ENCODE assay signal across 10 mouse cellular contexts in the genomic region with DNA sequence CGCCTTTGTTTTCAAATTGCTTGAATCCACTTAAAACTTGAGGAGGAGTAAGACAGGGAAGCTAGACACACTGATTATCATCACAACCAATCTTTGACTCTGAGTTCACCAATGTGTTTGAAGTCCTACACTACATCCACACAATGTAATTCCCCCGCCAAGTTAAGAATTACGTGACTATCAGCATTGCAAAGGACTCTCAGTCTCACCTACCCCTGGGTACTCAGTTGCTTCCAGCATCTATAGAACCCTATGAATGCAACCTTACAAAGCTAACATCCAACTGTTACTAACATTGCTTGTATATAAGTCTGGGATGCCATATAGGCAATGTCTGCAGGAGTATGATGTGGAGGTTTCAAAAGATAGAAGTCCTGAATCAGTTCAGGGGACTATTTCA.
DNase-seq lines count a peak whose midpoint lies in the region; ATAC-seq lines count a peak whose summit lies in the region.
"Had no signal": no experiment of that assay in that cellular context is flagged by ENCODE, and none has a peak within 500 bp of the region (broad histone marks: within the 10 kb centered on the region; RNA-seq: fewer than 3 reads in every experiment).

No protein-coding gene starts in this region.

- no peak for DNase-seq in forebrain, embryonic 14.5 days (ENCODE audit: low spot score)
- no peak for DNase-seq in midbrain, embryonic 11.5 days (ENCODE audit: low spot score, missing footprints)
- no peak for DNase-seq in spleen, adult 18-20 months

- no peaks in the 10 kb centered on the region for H3K9me3 ChIP-seq in forebrain, embryonic 15.5 days
- H3K9me3 ChIP-seq in forebrain, embryonic 14.5 days (replicated peaks; ENCODE audit: control insufficient read depth, low read length): no peaks in the 10 kb centered on the region
- H3K9me3 ChIP-seq in midbrain, embryonic 12.5 days: no peaks in the 10 kb centered on the region
- no peaks in the 10 kb centered on the region for H3K9me3 ChIP-seq in midbrain, embryonic 11.5 days (ENCODE audit: control insufficient read depth, low read length)
- H3K9me3 ChIP-seq: embryonic facial prominence, embryonic 13.5 days; embryonic facial prominence, embryonic 15.5 days; forebrain, embryonic 12.5 days had no signal

- no peak overlapping the region for H3K4me3 ChIP-seq in forebrain, embryonic 15.5 days
- no peak overlapping the region for H3K4me3 ChIP-seq in forebrain, embryonic 14.5 days (ENCODE audit: low read depth, low read length)
- no peak overlapping the region for H3K4me3 ChIP-seq in midbrain, embryonic 12.5 days
- no peak overlapping the region for H3K4me3 ChIP-seq in midbrain, embryonic 11.5 days (ENCODE audit: low read depth, low read length)
- H3K4me3 ChIP-seq in macrophage (ENCODE audit: inconsistent target): no peak overlapping the region
- H3K4me3 ChIP-seq: embryonic facial prominence, embryonic 13.5 days; embryonic facial prominence, embryonic 15.5 days; erythroblast, embryonic 14.5 days; forebrain, embryonic 12.5 days had no signal

- ATAC-seq in forebrain, embryonic 15.5 days (replicated peaks): peak; percentile 12; the same call in 1 of the 2 replicates
- no peak for ATAC-seq in forebrain, embryonic 14.5 days
- 0 out of 2 replicates have a peak, but pooled peaks have one; percentile 52 for ATAC-seq in midbrain, embryonic 12.5 days (ENCODE audit: low FRiP score, low read depth)
- no peak for ATAC-seq in midbrain, embryonic 11.5 days (ENCODE audit: low FRiP score)

- no peaks in the 10 kb centered on the region for H3K79me2 ChIP-seq in macrophage (ENCODE audit: inconsistent target)

- H3K36me3 ChIP-seq in forebrain, embryonic 15.5 days: no peaks in the 10 kb centered on the region
- no peaks in the 10 kb centered on the region for H3K36me3 ChIP-seq in forebrain, embryonic 14.5 days (ENCODE audit: control insufficient read depth, insufficient read depth, low read length)
- H3K36me3 ChIP-seq in midbrain, embryonic 12.5 days: no peaks in the 10 kb centered on the region
- no peaks in the 10 kb centered on the region for H3K36me3 ChIP-seq in midbrain, embryonic 11.5 days (ENCODE audit: control insufficient read depth, insufficient read depth, low read length)
- no peaks in the 10 kb centered on the region for H3K36me3 ChIP-seq in macrophage (ENCODE audit: inconsistent target)
- H3K36me3 ChIP-seq: embryonic facial prominence, embryonic 13.5 days; embryonic facial prominence, embryonic 15.5 days; forebrain, embryonic 12.5 days had no signal

- no peaks in the 10 kb centered on the region for H3K27me3 ChIP-seq in forebrain, embryonic 15.5 days
- no peaks in the 10 kb centered on the region for H3K27me3 ChIP-seq in forebrain, embryonic 14.5 days (replicated peaks; ENCODE audit: control insufficient read depth, insufficient read depth, low read length)
- H3K27me3 ChIP-seq in midbrain, embryonic 12.5 days: no peaks in the 10 kb centered on the region
- H3K27me3 ChIP-seq in midbrain, embryonic 11.5 days (ENCODE audit: control insufficient read depth, insufficient read depth, low read length): no peaks in the 10 kb centered on the region
- H3K27me3 ChIP-seq: embryonic facial prominence, embryonic 13.5 days; embryonic facial prominence, embryonic 15.5 days; forebrain, embryonic 12.5 days had no signal

- 93% methylated on average over 3 of the region's 3 CpGs for WGBS in forebrain, embryonic 15.5 days
- 94% methylated on average over 3 of the region's 3 CpGs for WGBS in forebrain, embryonic 14.5 days
- WGBS in midbrain, embryonic 12.5 days: 93% methylated on average over 3 of the region's 3 CpGs
- 85% methylated on average over 3 of the region's 3 CpGs for WGBS in midbrain, embryonic 11.5 days
- 100% methylated on average over 3 of the region's 3 CpGs for WGBS in macrophage (ENCODE audit: missing documents)

- no peak overlapping the region for H3K4me2 ChIP-seq in forebrain, embryonic 15.5 days (replicated peaks)
- H3K4me2 ChIP-seq in forebrain, embryonic 14.5 days (ENCODE audit: low read length): no peak overlapping the region
- no peak overlapping the region for H3K4me2 ChIP-seq in midbrain, embryonic 12.5 days (replicated peaks)
- H3K4me2 ChIP-seq in midbrain, embryonic 11.5 days: no peak overlapping the region
- H3K4me2 ChIP-seq: forebrain, embryonic 12.5 days had no signal

- H3K4me1 ChIP-seq in forebrain, embryonic 15.5 days: no peaks in the 10 kb centered on the region
- H3K4me1 ChIP-seq in forebrain, embryonic 14.5 days (ENCODE audit: control insufficient read depth, insufficient read depth, low read length): no peaks in the 10 kb centered on the region
- H3K4me1 ChIP-seq in midbrain, embryonic 12.5 days: no peaks in the 10 kb centered on the region
- H3K4me1 ChIP-seq in midbrain, embryonic 11.5 days (ENCODE audit: control insufficient read depth, insufficient read depth, low read length): no peaks in the 10 kb centered on the region
- H3K4me1 ChIP-seq: forebrain, embryonic 12.5 days had no signal

- no peak overlapping the region for H3K9ac ChIP-seq in forebrain, embryonic 15.5 days (replicated peaks)
- H3K9ac ChIP-seq in forebrain, embryonic 14.5 days (ENCODE audit: low read length): no peak overlapping the region
- no peak overlapping the region for H3K9ac ChIP-seq in midbrain, embryonic 12.5 days (replicated peaks)
- H3K9ac ChIP-seq in midbrain, embryonic 11.5 days (ENCODE audit: low read length): no peak overlapping the region
- H3K9ac ChIP-seq: embryonic facial prominence, embryonic 13.5 days; embryonic facial prominence, embryonic 15.5 days; forebrain, embryonic 12.5 days had no signal

- H3K27ac ChIP-seq in forebrain, embryonic 15.5 days (replicated peaks): no peak overlapping the region
- H3K27ac ChIP-seq in forebrain, embryonic 14.5 days (ENCODE audit: low read depth, low read length): no peak overlapping the region
- H3K27ac ChIP-seq in midbrain, embryonic 12.5 days (replicated peaks): no peak overlapping the region
- H3K27ac ChIP-seq in midbrain, embryonic 11.5 days (ENCODE audit: low read depth, low read length): no peak overlapping the region
- peak overlapping the region; percentile 21; the same call in 1 of the 2 replicates for H3K27ac ChIP-seq in macrophage
- H3K27ac ChIP-seq: embryonic facial prominence, embryonic 13.5 days; forebrain, embryonic 12.5 days had no signal

Comparison
In these comparisons a context has a peak if more than half of its experiments do, and no peak if none do; other contexts are left out.
1. ATAC-seq: peak in forebrain, embryonic 15.5 days (single experiment) and midbrain, embryonic 12.5 days (single experiment); none in forebrain, embryonic 14.5 days (single experiment) and midbrain, embryonic 11.5 days (single experiment).